Mouse (Mus musculus): Measurements from ENCODE around the gene Ralgapa2. TPM values are rescaled to one million over a fixed set of nuclear protein-coding genes. Genes with fewer than 3 reads are reported as not detected.

Ralgapa2 gene
- polyA plus RNA-seq, 1 experiment from 2014 or later = 17.0 TPM

DNA sequence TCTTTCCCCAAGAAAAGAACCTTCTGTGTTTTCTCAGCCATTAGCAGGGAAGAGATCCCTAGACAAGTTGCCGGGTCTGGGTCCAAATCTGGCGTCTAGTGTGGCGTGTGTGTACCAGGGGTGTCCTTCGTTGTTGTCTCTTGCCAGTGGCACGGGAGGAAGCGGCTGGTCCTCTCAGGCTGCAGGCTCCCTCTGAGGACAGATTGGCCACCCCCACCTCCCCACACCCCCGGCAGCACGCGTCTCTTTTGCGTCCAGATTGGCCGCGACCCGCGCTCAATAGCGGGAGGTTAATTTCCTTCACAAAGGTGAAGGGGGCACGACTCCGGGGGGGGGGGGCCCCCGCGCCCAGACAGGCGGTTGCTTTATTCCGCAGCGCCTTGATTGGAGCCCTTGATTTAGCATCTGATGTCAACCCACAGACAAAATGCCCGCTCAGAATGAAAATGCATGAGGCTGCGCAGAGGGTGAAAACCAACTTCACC lies 291.5 kb downstream of the Ralgapa2 start:
- Histone ChIP-seq H3K9me3 (no peaks in the 10 kb centered on the region), H3K36me3 (replicated peaks) (no peaks in the 10 kb centered on the region), H3K4me2 (peak overlapping the region; percentile 88), H3K4me3 (replicated peaks) (peak overlapping the region; percentile 79), H3K4me1 (peaks cover 77% of the 10 kb centered on the region), H3K27me3 (peaks cover 68% of the 10 kb centered on the region), H3K27ac (peak overlapping the region; percentile 97), H3K9ac (peak overlapping the region; percentile 51)
- ATAC-seq (ENCODE audit: low FRiP score) = 0 out of 2 replicates have a peak, but pooled peaks have one; percentile 5
- WGBS = under 1% methylated on average over 24 of the region's 24 CpGs

DNA sequence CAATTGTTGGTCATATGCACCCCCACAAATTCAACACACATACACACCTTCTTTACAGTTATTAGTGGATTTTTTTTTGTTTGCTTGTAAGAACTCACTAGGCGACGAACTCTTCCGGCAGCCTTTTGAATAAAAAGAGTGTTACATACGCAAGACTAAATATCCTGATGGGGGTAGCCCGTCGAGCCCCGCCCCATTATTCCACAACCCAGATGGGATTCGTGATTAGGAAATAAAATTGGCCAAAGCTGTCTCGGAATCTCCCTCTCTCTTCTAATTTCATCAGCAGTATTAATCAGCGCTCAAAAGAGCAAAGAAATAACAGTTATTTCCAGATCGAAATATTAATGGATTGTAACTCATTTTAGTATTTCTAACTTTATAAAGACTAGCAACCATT lies 292.4 kb downstream of the Ralgapa2 start:
- peaks cover 63% of the 10 kb centered on the region for H3K27me3 ChIP-seq
- H3K4me1 ChIP-seq = peaks cover 77% of the 10 kb centered on the region

DNA sequence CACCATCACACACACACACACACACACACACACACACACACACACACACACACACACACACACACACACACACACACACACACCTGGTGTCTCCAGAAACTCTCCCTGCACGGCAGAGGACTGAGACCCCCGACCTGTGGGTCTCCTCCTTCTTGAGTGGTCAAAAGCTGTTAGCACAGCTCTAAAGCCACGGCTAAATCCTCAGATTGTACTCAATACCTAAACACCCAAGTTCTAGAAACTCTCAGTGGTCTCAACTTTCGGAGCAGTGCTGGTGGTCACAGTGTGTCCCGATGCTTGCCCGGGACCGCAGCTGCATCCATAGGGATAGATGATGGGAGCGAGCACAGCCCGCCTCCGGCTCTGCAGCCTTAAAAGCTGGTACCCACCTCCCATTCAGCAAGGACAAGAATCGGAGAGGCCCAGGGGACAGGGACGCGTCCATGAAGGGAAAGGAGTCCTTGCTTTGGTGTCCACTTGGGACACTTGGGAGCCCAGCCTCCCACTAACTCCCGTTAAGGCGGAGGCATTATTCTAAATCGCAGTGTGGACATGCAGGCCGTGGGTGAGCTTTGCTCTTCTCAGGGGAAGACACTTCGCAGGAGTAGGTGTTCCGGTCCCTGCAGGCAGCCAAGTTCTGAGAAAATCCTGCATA lies 293.1 kb downstream of the Ralgapa2 start:
- WGBS = 1% methylated on average over 19 of the region's 19 CpGs
- peak overlapping the region; percentile 45 for H3K9ac ChIP-seq
- peaks cover 60% of the 10 kb centered on the region for H3K27me3 ChIP-seq

More for the DNA sequence above, 292.4 kb downstream of the Ralgapa2 start:
- 5% methylated on average over 11 of the region's 11 CpGs for WGBS
- Histone ChIP-seq H3K9me3 (no peaks in the 10 kb centered on the region), H3K4me3 (replicated peaks) (no peak overlapping the region), H3K9ac (no peak overlapping the region), H3K36me3 (replicated peaks) (no peaks in the 10 kb centered on the region), H3K4me2 (no peak overlapping the region), H3K27ac (no peak overlapping the region)
- ATAC-seq (ENCODE audit: low FRiP score) = no peak

GRCm38 (mm10) chr2:146218161-146218691 lies 293.9 kb downstream of the Ralgapa2 start:
- H3K36me3 ChIP-seq (replicated peaks) = no peaks in the 10 kb centered on the region
- H3K27me3 ChIP-seq = peaks cover 58% of the 10 kb centered on the region
- peak overlapping the region; percentile 28 for H3K4me3 ChIP-seq (replicated peaks)
- H3K9me3 ChIP-seq = no peaks in the 10 kb centered on the region
- peak overlapping the region; percentile 94 for H3K27ac ChIP-seq
- H3K4me2 ChIP-seq = peak overlapping the region; percentile 51
- H3K4me1 ChIP-seq = peaks cover 72% of the 10 kb centered on the region
- ATAC-seq (ENCODE audit: low FRiP score) = peak; percentile 33
- WGBS = under 1% methylated on average over 40 of the region's 40 CpGs
- H3K9ac ChIP-seq = peak overlapping the region; percentile 45

More for the DNA sequence above, 293.1 kb downstream of the Ralgapa2 start:
- ATAC-seq (ENCODE audit: low FRiP score) = no peak
- Histone ChIP-seq H3K4me3 (replicated peaks) (peak overlapping the region; percentile 28; the same call in 1 of the 2 replicates), H3K36me3 (replicated peaks) (no peaks in the 10 kb centered on the region), H3K4me2 (peak overlapping the region; percentile 51), H3K27ac (peak overlapping the region; percentile 94), H3K9me3 (no peaks in the 10 kb centered on the region), H3K4me1 (peaks cover 79% of the 10 kb centered on the region)

- H3K36me3 ChIP-seq (replicated peaks) = no peaks in the 10 kb centered on the region
- peak overlapping the region; percentile 45 for H3K9ac ChIP-seq
- peaks cover 64% of the 10 kb centered on the region for H3K4me1 ChIP-seq
- H3K9me3 ChIP-seq = no peaks in the 10 kb centered on the region
- peak overlapping the region; percentile 51 for H3K4me2 ChIP-seq
- H3K27ac ChIP-seq = peak overlapping the region; percentile 94
- 1% methylated on average over 16 of the region's 16 CpGs for WGBS
- peak; percentile 49 for ATAC-seq (ENCODE audit: low FRiP score)
- peak overlapping the region; percentile 28 for H3K4me3 ChIP-seq (replicated peaks)
- H3K27me3 ChIP-seq = peaks cover 54% of the 10 kb centered on the region
Measured at GRCm38 (mm10) chr2:146217227-146217980, 294.7 kb downstream of the Ralgapa2 start.

DNA sequence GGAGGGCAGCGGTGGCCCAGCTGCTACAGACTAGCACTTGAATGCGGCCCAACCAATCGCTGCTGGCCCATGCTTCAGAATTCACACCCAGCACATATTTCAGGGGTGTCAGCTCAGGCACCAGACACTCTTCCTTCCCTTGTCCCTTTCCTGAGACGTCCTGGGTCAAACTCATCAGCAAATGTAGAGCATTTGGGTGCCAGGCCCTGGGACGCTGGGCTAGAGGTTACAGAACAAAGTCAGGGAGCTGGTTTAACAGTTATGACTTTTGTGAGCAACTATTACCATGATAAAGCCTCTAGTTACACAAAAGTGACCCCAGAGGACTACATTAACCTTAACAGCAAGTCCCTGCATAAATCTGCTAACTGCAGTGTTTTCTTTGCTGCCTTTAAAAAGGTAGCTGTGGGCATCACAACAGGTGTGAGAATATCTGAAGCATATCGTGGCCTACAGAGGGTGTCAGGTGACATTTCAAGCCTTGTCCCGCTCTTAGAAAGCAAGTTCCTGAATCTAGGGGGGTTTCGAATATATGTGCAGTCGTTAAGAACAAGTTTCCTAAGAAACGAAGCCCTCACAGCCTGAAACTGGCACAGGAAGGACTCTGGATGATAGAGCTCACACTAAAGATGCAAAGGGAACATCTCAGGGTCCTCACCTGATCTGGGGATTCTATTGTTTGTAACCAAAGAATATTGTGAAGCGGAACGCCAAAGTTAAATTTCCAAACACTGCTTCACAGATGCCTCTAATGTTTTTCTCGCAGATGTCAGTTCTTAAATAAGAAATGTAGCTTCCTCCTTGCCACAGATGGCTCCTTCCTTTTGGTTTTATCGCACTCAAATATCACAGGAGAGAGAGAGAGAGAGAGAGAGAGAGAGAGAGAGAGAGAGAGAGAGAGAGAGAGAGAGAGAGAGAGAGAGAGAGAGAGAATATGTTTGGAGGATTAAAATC lies 295.8 kb downstream of the Ralgapa2 start:
- ATAC-seq (ENCODE audit: low FRiP score) = no peak
- 16% methylated on average over 14 of the region's 14 CpGs for WGBS
- Histone ChIP-seq H3K4me2 (no peak overlapping the region), H3K9ac (no peak overlapping the region), H3K27ac (peak overlapping the region; percentile 94), H3K4me1 (peaks cover 64% of the 10 kb centered on the region), H3K4me3 (replicated peaks) (no peak overlapping the region), H3K9me3 (no peaks in the 10 kb centered on the region), H3K36me3 (replicated peaks) (no peaks in the 10 kb centered on the region), H3K27me3 (peaks cover 52% of the 10 kb centered on the region)

DNA sequence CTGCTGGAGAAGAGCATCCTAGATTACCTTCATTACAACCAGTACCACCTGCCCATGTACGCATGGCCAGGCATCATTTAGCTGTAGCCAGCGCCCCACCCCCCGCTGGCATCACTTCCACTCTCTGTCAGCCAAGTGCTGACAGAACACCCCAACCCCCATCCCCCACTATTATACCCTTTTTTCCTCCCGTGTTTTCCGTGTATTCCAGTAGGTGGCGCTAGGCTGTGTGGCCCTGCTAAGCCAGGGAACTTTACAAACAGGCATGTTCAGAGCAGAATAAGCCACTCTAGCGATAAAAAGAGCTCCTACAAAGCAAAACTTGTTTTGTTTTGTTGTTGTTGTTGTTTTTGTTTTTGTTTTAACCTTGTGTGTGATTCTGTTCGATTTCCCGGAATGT lies 297.4 kb downstream of the Ralgapa2 start:
- no peak overlapping the region for H3K4me2 ChIP-seq
- H3K4me1 ChIP-seq = peaks cover 51% of the 10 kb centered on the region
- no peaks in the 10 kb centered on the region for H3K9me3 ChIP-seq
- ATAC-seq (ENCODE audit: low FRiP score) = no peak
- no peak overlapping the region for H3K9ac ChIP-seq
- no peak overlapping the region for H3K27ac ChIP-seq
- peaks cover 46% of the 10 kb centered on the region for H3K27me3 ChIP-seq
- H3K36me3 ChIP-seq (replicated peaks) = no peaks in the 10 kb centered on the region
- H3K4me3 ChIP-seq (replicated peaks) = no peak overlapping the region
- 2% methylated on average over 9 of the region's 9 CpGs for WGBS

GRCm38 (mm10) chr2:146210968-146211367 lies 301.2 kb downstream of the Ralgapa2 start:
- Histone ChIP-seq H3K9me3 (no peaks in the 10 kb centered on the region), H3K27me3 (peaks cover 17% of the 10 kb centered on the region), H3K9ac (no peak overlapping the region), H3K27ac (no peak overlapping the region), H3K4me2 (no peak overlapping the region), H3K4me1 (peaks cover 16% of the 10 kb centered on the region), H3K4me3 (replicated peaks) (no peak overlapping the region), H3K36me3 (replicated peaks) (no peaks in the 10 kb centered on the region)
- no peak for ATAC-seq (ENCODE audit: low FRiP score)
- 24% methylated on average over 4 of the region's 4 CpGs for WGBS

GRCm38 (mm10) chr2:146197947-146198346 lies 314.2 kb downstream of the Ralgapa2 start:
- no peaks in the 10 kb centered on the region for H3K9me3 ChIP-seq
- no peak for ATAC-seq (ENCODE audit: low FRiP score)
- no peak overlapping the region for H3K27ac ChIP-seq
- no peak overlapping the region for H3K9ac ChIP-seq
- no peak overlapping the region for H3K4me2 ChIP-seq
- WGBS = 85% methylated on average over 7 of the region's 7 CpGs
- no peaks in the 10 kb centered on the region; the same call in 1 of the 2 replicates for H3K27me3 ChIP-seq
- H3K4me1 ChIP-seq = no peaks in the 10 kb centered on the region
- no peak overlapping the region for H3K4me3 ChIP-seq (replicated peaks)
- no peaks in the 10 kb centered on the region for H3K36me3 ChIP-seq (replicated peaks)

DNA sequence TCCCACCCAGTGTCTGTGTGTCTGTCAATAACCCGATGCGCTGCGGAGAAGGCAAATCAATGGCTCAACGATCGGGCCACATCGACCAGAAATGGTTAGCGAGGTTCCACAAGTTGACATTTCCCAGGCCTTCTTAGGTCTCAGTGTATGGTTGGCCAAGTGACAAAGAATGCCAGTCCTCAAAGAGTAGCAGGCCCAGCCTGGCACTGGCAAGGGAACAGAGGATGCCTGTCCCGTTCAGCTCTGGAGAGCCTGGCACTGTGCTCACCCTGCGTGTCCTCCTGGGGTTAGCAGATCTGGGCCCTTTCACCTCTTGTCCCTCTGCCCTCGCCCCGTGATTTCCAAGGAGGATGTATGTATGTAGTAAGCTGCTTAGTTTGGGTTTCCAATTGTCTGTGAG lies 316.0 kb downstream of the Ralgapa2 start:
- no peak overlapping the region for H3K9ac ChIP-seq
- H3K4me1 ChIP-seq = no peaks in the 10 kb centered on the region
- WGBS = 89% methylated on average over 11 of the region's 11 CpGs
- no peaks in the 10 kb centered on the region for H3K36me3 ChIP-seq (replicated peaks)
- no peaks in the 10 kb centered on the region; the same call in 1 of the 2 replicates for H3K27me3 ChIP-seq
- no peak overlapping the region for H3K4me2 ChIP-seq
- H3K27ac ChIP-seq = no peak overlapping the region
- H3K9me3 ChIP-seq = no peaks in the 10 kb centered on the region
- ATAC-seq (ENCODE audit: low FRiP score) = no peak
- no peak overlapping the region for H3K4me3 ChIP-seq (replicated peaks)

Measured in forebrain, embryonic 12.5 days (tissue).